Mouse (Mus musculus): ENCODE data around the gene Ppp1r21. TPM values are rescaled to one million over a fixed set of nuclear protein-coding genes. Genes with fewer than 3 reads are reported as not detected.
A peak's percentile ranks its signal among the peaks of the same experiment; 100 is the strongest.

The Ppp1r21 gene
- polyA plus RNA-seq, 1 experiment from 2014 or later, result 29.5 TPM

DNA sequence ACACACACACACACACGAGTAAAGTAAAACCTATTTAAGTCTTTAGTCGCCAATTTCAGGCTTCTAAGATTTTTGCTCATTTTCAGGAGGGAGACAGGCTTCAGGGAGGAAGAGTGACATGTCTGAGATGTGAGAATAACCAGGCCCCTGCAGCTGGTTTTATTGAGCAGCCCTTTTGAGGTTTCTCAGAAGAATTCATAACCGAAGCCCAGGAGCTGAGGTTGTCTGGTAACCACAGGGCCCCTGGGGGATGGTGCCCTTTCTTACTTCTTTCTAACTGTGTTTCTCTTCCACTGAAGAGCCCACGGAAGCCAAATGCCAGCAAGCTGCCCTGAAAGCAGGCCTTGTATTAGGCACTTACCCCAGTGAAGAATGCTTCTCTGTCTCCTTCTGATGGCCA lies 91.0 kb downstream of the Ppp1r21 start:
- Histone ChIP-seq H3K9ac (ENCODE audit: low read length) (no peak overlapping the region), H3K4me3 (ENCODE audit: low read depth, low read length) (no peak overlapping the region), H3K27ac (ENCODE audit: low read depth) (no peak overlapping the region), H3K4me1 (replicated peaks; ENCODE audit: control insufficient read depth, insufficient read depth, low read length) (peaks cover 6% of the 10 kb centered on the region), H3K36me3 (ENCODE audit: control insufficient read depth, insufficient read depth, low read length) (0 out of 2 replicates have a peak, but pooled peaks cover 6% of the 10 kb centered on the region), H3K4me2 (ENCODE audit: low read length) (no peak overlapping the region), H3K9me3 (ENCODE audit: control insufficient read depth, low read length) (no peaks in the 10 kb centered on the region), H3K27me3 (replicated peaks; ENCODE audit: control insufficient read depth, insufficient read depth, low read length) (no peaks in the 10 kb centered on the region)
- DNase-seq (ENCODE audit: low spot score), result no peak
- no peak for ATAC-seq (replicated peaks; ENCODE audit: low FRiP score, low TSS enrichment, low read depth)
- WGBS, result 51% methylated on average over 4 of the region's 4 CpGs

DNA sequence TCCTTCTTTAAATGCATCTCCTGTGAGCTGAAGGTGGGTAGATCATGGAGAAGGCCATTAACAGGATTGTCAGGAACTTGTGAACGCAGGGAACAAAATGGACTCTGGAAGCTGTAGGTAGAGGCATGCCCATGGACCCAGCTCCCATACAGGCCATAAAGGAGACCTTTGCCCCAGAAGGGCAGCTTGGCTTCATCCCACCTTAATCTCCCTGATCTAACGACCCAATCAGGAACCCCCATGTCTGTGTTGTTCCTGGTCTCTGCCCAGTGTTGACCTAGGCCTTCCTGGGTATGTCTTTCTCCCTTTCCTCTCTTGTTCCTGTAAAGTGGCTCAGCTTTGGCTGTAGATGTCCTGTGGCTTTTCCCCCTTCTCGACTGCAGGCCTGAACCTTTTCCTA lies 91.5 kb downstream of the Ppp1r21 start:
- ATAC-seq (replicated peaks; ENCODE audit: low FRiP score, low TSS enrichment, low read depth), result no peak
- 69% methylated on average over 3 of the region's 3 CpGs for WGBS
- DNase-seq (ENCODE audit: low spot score), result no peak
- no peak overlapping the region for H3K4me3 ChIP-seq (ENCODE audit: low read depth, low read length)
- H3K4me1 ChIP-seq (replicated peaks; ENCODE audit: control insufficient read depth, insufficient read depth, low read length), result peaks cover 10% of the 10 kb centered on the region
- H3K27me3 ChIP-seq (replicated peaks; ENCODE audit: control insufficient read depth, insufficient read depth, low read length), result no peaks in the 10 kb centered on the region
- H3K4me2 ChIP-seq (ENCODE audit: low read length), result no peak overlapping the region
- H3K9me3 ChIP-seq (ENCODE audit: control insufficient read depth, low read length), result no peaks in the 10 kb centered on the region
- H3K27ac ChIP-seq (ENCODE audit: low read depth), result no peak overlapping the region
- no peak overlapping the region for H3K9ac ChIP-seq (ENCODE audit: low read length)
- 0 out of 2 replicates have a peak, but pooled peaks cover 6% of the 10 kb centered on the region for H3K36me3 ChIP-seq (ENCODE audit: control insufficient read depth, insufficient read depth, low read length)

DNA sequence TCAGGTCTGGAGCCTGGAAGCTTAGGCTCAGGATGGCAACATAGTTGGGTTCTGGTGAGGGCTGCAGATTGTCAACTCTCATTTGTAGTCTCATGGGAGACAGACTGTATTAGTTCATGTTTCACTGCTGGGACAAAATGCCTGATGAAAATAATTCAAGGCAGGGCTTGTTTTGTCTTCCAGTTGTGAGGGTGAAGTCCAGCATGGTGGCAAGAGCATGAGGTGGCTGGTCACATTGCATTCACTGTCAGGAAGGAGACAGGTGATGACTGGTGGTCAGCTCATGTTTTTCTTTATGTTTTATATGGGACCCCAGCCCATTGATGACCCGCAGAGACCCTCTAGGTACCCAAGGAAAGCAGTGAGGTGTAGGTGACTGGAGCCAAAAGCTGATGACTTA lies 92.8 kb downstream of the Ppp1r21 start:
- no peak for DNase-seq (ENCODE audit: low spot score)
- H3K4me2 ChIP-seq (ENCODE audit: low read length), result no peak overlapping the region
- H3K4me3 ChIP-seq (ENCODE audit: low read depth, low read length), result no peak overlapping the region
- no peak overlapping the region for H3K9ac ChIP-seq (ENCODE audit: low read length)
- ATAC-seq (replicated peaks; ENCODE audit: low FRiP score, low TSS enrichment, low read depth), result no peak
- 0 out of 2 replicates have a peak, but pooled peaks cover 6% of the 10 kb centered on the region for H3K36me3 ChIP-seq (ENCODE audit: control insufficient read depth, insufficient read depth, low read length)
- H3K4me1 ChIP-seq (replicated peaks; ENCODE audit: control insufficient read depth, insufficient read depth, low read length), result peaks cover 23% of the 10 kb centered on the region
- no peaks in the 10 kb centered on the region for H3K27me3 ChIP-seq (replicated peaks; ENCODE audit: control insufficient read depth, insufficient read depth, low read length)
- H3K27ac ChIP-seq (ENCODE audit: low read depth), result no peak overlapping the region
- no peaks in the 10 kb centered on the region for H3K9me3 ChIP-seq (ENCODE audit: control insufficient read depth, low read length)
- 91% methylated on average over 1 of the region's 1 CpGs for WGBS

DNA sequence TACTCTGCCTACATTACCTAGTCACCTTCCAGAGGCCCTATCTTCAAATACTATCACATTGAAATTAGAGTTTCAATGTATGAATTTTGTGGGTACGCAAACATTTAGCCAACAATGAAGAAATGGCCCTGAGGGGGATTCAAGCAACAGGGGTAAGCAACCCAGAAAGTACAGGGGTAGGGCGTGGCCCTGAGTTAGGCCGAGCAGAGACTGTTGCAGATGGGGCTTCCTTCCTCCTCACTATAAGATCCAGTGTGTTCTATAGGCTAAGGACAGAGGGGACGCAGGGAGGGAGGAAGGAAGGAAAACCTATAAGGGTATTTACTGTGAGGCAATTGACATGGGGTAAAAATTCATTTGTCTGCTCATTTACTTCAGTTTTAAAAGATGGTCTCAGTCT lies 94.5 kb downstream of the Ppp1r21 start:
- Histone ChIP-seq H3K9ac (ENCODE audit: low read length) (no peak overlapping the region), H3K27me3 (replicated peaks; ENCODE audit: control insufficient read depth, insufficient read depth, low read length) (no peaks in the 10 kb centered on the region), H3K27ac (ENCODE audit: low read depth) (no peak overlapping the region), H3K4me2 (ENCODE audit: low read length) (no peak overlapping the region), H3K4me1 (replicated peaks; ENCODE audit: control insufficient read depth, insufficient read depth, low read length) (peaks cover 36% of the 10 kb centered on the region), H3K36me3 (ENCODE audit: control insufficient read depth, insufficient read depth, low read length) (0 out of 2 replicates have a peak, but pooled peaks cover 6% of the 10 kb centered on the region), H3K4me3 (ENCODE audit: low read depth, low read length) (no peak overlapping the region), H3K9me3 (ENCODE audit: control insufficient read depth, low read length) (no peaks in the 10 kb centered on the region)
- WGBS, result 87% methylated on average over 4 of the region's 4 CpGs
- no peak for DNase-seq (ENCODE audit: low spot score)
- no peak for ATAC-seq (replicated peaks; ENCODE audit: low FRiP score, low TSS enrichment, low read depth)

DNA sequence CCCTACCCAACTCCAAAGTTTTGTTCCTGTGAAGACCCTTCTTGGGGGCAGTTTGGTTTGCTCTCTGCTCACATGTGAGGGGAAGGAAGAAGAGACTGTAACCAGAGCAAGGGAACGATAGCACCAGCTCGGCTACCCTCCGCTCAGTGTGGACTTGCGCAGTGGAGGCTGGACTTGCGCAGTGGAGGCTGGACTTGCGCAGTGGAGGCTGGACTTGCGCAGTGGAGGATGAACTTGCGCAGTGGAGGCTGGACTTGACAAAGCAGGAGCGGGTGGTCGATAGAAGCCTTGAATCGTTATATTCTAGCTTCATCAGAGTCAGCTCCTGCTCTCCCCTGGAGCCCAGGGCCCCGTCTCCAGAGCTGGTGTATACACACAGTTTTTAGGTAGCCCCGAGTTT lies 95.4 kb downstream of the Ppp1r21 start:
- ATAC-seq (replicated peaks; ENCODE audit: low FRiP score, low TSS enrichment, low read depth) (no peak), DNase-seq (ENCODE audit: low spot score) (no peak)
- Histone ChIP-seq H3K9ac (ENCODE audit: low read length) (no peak overlapping the region), H3K9me3 (ENCODE audit: control insufficient read depth, low read length) (no peaks in the 10 kb centered on the region), H3K4me3 (ENCODE audit: low read depth, low read length) (no peak overlapping the region), H3K4me2 (ENCODE audit: low read length) (no peak overlapping the region), H3K4me1 (replicated peaks; ENCODE audit: control insufficient read depth, insufficient read depth, low read length) (peaks cover 46% of the 10 kb centered on the region), H3K27ac (ENCODE audit: low read depth) (peak overlapping the region; percentile 89), H3K27me3 (replicated peaks; ENCODE audit: control insufficient read depth, insufficient read depth, low read length) (no peaks in the 10 kb centered on the region), H3K36me3 (ENCODE audit: control insufficient read depth, insufficient read depth, low read length) (0 out of 2 replicates have a peak, but pooled peaks cover 6% of the 10 kb centered on the region)
- WGBS, result 88% methylated on average over 13 of the region's 13 CpGs

DNA sequence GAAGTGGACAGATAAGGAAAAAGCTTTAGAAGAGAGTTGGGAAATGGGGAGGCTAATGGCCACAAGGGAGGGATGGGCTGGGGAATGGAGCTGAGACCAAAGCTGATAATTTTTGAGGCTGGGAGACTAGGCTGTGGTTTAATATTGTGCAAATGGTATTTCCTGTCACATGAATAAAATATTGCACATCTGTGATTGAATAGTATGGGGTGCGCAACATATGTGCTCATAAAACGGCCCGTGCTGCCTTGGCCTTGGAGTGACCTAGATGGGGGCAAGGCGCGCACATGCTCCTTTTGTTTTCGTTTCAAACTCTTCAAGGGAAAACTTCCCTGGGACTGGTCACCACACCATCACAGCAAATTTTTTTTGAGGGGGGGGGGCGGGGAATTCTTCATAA lies 96.0 kb downstream of the Ppp1r21 start:
- Histone ChIP-seq H3K4me3 (ENCODE audit: low read depth, low read length) (no peak overlapping the region), H3K9me3 (ENCODE audit: control insufficient read depth, low read length) (no peaks in the 10 kb centered on the region), H3K9ac (ENCODE audit: low read length) (no peak overlapping the region), H3K4me2 (ENCODE audit: low read length) (peak overlapping the region; percentile 36), H3K4me1 (replicated peaks; ENCODE audit: control insufficient read depth, insufficient read depth, low read length) (peaks cover 52% of the 10 kb centered on the region), H3K27ac (ENCODE audit: low read depth) (peak overlapping the region; percentile 89), H3K27me3 (replicated peaks; ENCODE audit: control insufficient read depth, insufficient read depth, low read length) (no peaks in the 10 kb centered on the region), H3K36me3 (ENCODE audit: control insufficient read depth, insufficient read depth, low read length) (0 out of 2 replicates have a peak, but pooled peaks cover 6% of the 10 kb centered on the region)
- DNase-seq (ENCODE audit: low spot score) (no peak), ATAC-seq (replicated peaks; ENCODE audit: low FRiP score, low TSS enrichment, low read depth) (no peak; the same call in 1 of the 2 replicates)
- WGBS, result 35% methylated on average over 7 of the region's 7 CpGs

DNA sequence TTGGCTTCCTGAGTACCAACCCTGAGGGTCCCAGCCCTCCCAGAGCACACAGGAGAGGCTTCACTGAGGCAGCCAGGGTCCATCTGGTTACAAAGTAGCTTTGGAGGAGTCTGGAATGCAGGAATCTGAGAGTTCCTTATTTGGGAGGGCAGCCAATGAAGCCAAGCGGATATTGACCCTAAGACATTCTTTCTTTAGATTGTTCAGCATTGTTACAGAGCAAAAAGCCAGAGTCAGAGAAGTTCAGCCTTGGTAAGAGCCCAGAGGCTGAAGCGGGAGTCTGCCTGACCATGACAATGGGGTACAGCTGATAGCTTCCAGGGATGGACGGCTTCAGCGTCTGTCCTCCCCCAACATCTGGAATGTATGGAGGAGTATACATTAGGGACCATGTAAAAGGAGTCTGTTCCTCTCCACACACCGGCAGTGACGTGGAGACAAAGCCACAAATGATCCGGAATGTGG lies 96.5 kb downstream of the Ppp1r21 start:
- WGBS, result 19% methylated on average over 7 of the region's 7 CpGs
- Histone ChIP-seq H3K9me3 (ENCODE audit: control insufficient read depth, low read length) (no peaks in the 10 kb centered on the region), H3K4me3 (ENCODE audit: low read depth, low read length) (peak overlapping the region; percentile 12; the same call in 1 of the 2 replicates), H3K36me3 (ENCODE audit: control insufficient read depth, insufficient read depth, low read length) (0 out of 2 replicates have a peak, but pooled peaks cover 6% of the 10 kb centered on the region), H3K4me2 (ENCODE audit: low read length) (peak overlapping the region; percentile 36), H3K27me3 (replicated peaks; ENCODE audit: control insufficient read depth, insufficient read depth, low read length) (no peaks in the 10 kb centered on the region), H3K4me1 (replicated peaks; ENCODE audit: control insufficient read depth, insufficient read depth, low read length) (peaks cover 53% of the 10 kb centered on the region), H3K9ac (ENCODE audit: low read length) (no peak overlapping the region), H3K27ac (ENCODE audit: low read depth) (peak overlapping the region; percentile 89)
- peak; percentile 26 for ATAC-seq (replicated peaks; ENCODE audit: low FRiP score, low TSS enrichment, low read depth)
- no peak for DNase-seq (ENCODE audit: low spot score)

DNA sequence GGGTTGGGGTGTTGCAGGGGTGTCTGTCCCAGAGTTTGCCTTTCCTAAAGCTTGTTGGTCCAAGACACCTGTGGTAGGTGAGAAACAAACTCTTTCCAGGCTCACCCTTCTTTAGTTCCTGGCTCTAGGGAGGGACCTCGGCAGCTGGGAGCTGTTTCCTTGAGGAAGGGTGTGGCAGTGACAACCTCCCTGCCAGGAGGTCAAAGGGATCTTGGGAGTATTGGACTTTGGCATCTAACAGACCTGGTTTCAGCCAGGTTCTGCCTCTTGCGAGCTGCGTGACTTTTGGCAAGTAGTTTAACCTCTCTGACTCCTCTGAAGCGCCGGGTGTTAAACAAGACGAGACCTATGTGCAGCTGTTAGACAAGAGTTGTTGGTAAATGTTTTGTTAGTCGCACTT lies 97.2 kb downstream of the Ppp1r21 start:
- Histone ChIP-seq H3K4me1 (replicated peaks; ENCODE audit: control insufficient read depth, insufficient read depth, low read length) (peaks cover 58% of the 10 kb centered on the region), H3K27me3 (replicated peaks; ENCODE audit: control insufficient read depth, insufficient read depth, low read length) (no peaks in the 10 kb centered on the region), H3K9me3 (ENCODE audit: control insufficient read depth, low read length) (no peaks in the 10 kb centered on the region), H3K36me3 (ENCODE audit: control insufficient read depth, insufficient read depth, low read length) (0 out of 2 replicates have a peak, but pooled peaks cover 3% of the 10 kb centered on the region), H3K27ac (ENCODE audit: low read depth) (peak overlapping the region; percentile 89), H3K4me2 (ENCODE audit: low read length) (peak overlapping the region; percentile 36), H3K4me3 (ENCODE audit: low read depth, low read length) (peak overlapping the region; percentile 12; the same call in 1 of the 2 replicates), H3K9ac (ENCODE audit: low read length) (no peak overlapping the region)
- 44% methylated on average over 7 of the region's 7 CpGs for WGBS
- DNase-seq (ENCODE audit: low spot score), result no peak
- no peak; the same call in 1 of the 2 replicates for ATAC-seq (replicated peaks; ENCODE audit: low FRiP score, low TSS enrichment, low read depth)

Data from intestine, embryonic 14.5 days (tissue).